Mouse (Mus musculus) MN1 (cell line): ENCODE data around the gene Itm2a.

Source experiments
- DNase-seq: peaks from one replicate; pipeline ENCODE4 v3.0.0-alpha.2; 2016; ENCODE audit warnings: low spot score

The Itm2a gene

DNA sequence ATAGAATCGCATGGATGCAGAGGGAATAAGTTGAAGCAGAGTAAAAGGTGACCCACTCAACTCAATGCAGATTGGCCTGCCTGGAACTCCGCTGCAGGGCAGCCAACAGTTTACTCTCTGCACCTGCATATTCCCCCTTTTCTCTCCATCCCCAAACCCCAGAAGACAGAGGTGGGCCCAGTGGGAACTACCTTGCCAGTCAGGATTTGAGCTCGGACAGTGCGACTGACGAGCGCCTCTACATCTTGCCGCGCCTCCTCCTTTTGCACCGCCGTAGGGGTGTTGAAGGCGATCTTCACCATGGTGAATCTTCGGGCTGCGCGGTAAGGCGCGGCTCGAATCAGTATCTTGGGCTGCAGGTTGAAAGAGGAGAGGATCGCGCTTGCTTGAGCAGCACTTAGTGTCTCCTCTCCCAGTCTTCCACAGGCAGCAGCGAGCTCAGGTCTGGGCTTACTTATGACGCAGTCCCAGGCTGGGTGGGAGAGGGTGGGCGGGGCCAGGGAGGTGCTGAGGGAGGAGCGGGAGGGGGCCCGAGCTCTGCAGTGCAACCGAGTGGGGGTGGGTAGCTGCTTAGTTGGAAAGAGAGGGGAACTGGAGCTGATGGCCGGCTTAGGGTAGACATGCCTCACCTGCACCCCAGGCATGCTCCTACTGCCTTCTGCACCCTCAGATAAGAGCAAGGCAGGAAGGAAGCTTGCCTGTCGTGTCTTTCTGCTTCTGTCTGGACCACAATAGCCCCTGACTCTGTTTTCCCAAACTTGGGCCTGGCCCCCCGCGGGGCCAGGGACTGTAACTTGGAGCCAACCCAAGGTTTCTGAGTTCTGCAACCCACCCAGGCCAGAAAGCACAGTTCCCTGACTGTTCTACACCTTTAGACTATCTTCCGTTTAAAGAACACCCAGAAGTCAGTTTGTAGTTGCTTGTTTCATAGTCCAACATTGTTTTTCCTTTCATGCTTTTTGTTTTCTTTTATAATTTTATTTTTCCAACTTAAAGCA lies at the start of gene Itm2a:
Gene Itm2a, minus strand, starts transcription at position 462 of the 998 bp plus-strand sequence.
- peak; percentile 11 for DNase-seq

GRCm38 (mm10) chrX:107435887-107436286 lies 32.7 kb upstream of the Itm2a start:
- peak; percentile 5 for DNase-seq

DNA sequence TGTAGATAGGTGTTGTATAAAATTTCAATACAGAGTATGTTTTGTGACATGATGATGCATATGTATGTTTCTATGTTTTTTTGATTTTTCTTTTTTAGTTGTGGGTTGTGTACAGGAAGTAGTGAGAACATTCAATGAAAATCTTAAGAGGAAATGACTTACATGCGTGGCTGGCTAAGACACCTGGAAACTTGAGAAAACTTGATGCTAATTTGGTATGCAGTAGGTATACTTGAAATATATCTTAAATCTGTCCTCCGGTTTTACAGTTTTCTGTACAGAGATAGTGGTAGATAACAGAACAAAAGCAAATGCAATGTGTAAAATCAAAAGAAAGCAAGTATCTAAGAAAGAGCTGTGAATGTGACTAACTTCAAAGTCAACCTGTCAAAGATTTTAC lies 18.1 kb upstream of the Itm2a start:
- no peak for DNase-seq

GRCm38 (mm10) chrX:107417345-107417744 lies 14.2 kb upstream of the Itm2a start:
- DNase-seq, result no peak

DNA sequence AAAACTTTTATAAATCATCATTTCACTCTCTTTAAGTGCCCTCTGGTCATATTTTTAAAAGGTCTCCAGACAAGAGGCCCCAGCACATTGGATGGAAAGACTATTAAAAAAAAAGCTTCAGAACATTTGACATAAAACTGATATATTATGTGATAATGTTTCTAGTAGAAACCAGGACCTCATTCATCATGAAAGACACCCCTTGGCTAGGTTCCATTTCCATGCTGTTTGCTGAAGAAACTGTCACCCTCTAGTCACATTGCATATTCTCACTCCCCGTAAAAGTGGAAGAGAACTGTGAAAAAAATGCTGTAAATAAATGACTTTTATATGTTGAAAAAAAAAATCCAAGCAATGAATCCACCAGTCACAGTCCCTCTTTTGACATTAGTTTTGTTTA lies 12.8 kb upstream of the Itm2a start:
- DNase-seq, result no peak

GRCm38 (mm10) chrX:107402481-107402880 lies 695 bp downstream of the Itm2a start:
- no peak for DNase-seq

DNA sequence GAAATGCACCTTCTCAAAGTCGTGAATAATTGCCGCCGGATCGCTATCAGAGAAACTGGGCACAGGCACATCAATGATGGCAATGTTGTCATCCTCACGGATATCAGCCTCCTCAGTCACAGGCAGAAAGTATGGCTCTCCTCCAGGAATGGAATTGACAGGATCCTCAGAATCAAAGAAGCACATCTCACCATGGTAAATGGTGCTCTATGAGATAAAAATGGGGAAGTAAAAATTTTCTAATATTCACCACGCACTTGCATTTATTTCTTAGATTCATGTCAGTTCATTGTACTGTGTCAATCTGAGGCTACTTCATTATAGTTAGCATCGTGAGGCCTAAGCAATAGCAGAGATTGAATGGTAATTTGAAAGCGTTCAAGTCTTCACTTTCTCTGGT lies 4.1 kb downstream of the Itm2a start:
- no peak for DNase-seq

DNA sequence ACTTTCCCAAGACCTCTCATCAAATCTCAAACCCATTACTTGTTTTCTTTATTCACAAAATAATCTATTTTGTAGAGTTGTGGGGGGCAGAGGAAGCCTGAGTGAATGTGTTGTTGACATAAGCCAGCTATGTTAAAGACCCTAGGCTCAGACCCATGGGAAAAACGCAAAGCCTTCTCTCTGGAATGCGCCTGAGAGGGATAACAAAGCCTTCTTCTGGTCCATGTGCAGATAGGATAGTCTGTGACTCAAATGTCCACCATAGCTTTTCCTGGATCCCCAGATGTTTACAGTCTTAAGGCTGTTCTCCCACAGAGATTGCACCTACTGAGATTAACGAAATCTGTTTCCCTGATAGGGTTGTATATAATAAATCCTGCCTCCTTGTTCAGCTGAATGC lies 9.9 kb downstream of the Itm2a start:
- DNase-seq, result no peak

DNA sequence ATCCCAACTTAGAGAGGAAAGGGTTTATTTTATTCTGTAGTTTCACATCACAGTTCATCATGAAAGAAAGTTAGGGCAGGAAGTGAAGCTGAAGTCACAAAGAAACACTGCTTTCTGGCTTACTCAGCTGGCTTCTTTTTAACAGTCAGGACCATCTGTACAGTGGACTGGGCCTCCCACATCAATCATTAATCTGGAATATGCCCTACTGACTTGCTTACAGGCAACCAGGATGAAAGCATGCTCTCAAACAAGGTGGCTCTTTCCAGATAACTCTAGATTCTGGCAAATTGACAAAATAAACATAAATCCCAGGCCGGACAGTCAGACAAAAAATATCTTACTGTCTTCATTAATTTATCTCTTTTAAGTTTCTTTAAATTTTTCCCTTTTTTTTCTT lies 27.8 kb downstream of the Itm2a start:
- DNase-seq, result no peak
